Mouse (Mus musculus) liver, adult 2 months (tissue): ENCODE data around the gene Atp8a2. TPM values are rescaled to one million over a fixed set of nuclear protein-coding genes. Genes with fewer than 3 reads are reported as not detected.

Source experiments
- DNase-seq: peaks from one replicate; pipeline ENCODE4 v3.0.0-alpha.2; 2011; ENCODE audit warnings: low read depth, low spot score; ENCODE audit errors: extremely low read depth
- H3K27ac ChIP-seq: fragments of 200-500 bp; replicated peaks from 2 replicates; pipeline ENCODE4 v1.5.1; 2012; ENCODE audit warnings: low read depth, mild to moderate bottlenecking, control low read depth, inconsistent platforms, low read length; ENCODE audit not compliant: insufficient read depth
- H3K27me3 ChIP-seq: fragments of 200-500 bp; 2 replicates; pipeline ENCODE4 v1.6.1; 2012; ENCODE audit warnings: mild to moderate bottlenecking, moderate library complexity, low read length, inconsistent platforms; ENCODE audit not compliant: control insufficient read depth, insufficient read depth
- H3K36me3 ChIP-seq: fragments of 200-500 bp; 2 replicates; pipeline ENCODE4 v1.6.1; 2012; ENCODE audit warnings: low read length, inconsistent platforms; ENCODE audit not compliant: control insufficient read depth, insufficient read depth
- H3K4me1 ChIP-seq: fragments of 200-500 bp; 2 replicates; pipeline ENCODE4 v1.6.1; 2011; ENCODE audit warnings: low read length; ENCODE audit not compliant: control insufficient read depth, insufficient read depth
- H3K4me3 ChIP-seq: fragments of 200-500 bp; 2 replicates; pipeline ENCODE4 v1.5.1; 2011; ENCODE audit warnings: low read depth, mild to moderate bottlenecking, control low read depth, low read length, moderate library complexity; ENCODE audit not compliant: insufficient read depth
- H3K79me2 ChIP-seq: fragments of 200-500 bp; 2 replicates; pipeline ENCODE4 v1.6.1; 2012; ENCODE audit warnings: inconsistent platforms, mild to moderate bottlenecking, low read length, moderate library complexity; ENCODE audit not compliant: control insufficient read depth, insufficient read depth
- H3K9ac ChIP-seq: fragments of 200-500 bp; 2 replicates; pipeline ENCODE4 v1.6.1; 2012; ENCODE audit warnings: low read depth, mild to moderate bottlenecking, control low read depth, inconsistent platforms, low read length
- CTCF ChIP-seq: fragments of 200-500 bp; IDR thresholded peaks from 2 replicates; pipeline ENCODE4 v1.5.1; 2011; ENCODE audit warnings: low read depth, low read length, control low read depth
- POLR2A ChIP-seq: fragments of 200-500 bp; IDR thresholded peaks from 2 replicates; pipeline ENCODE4 v1.6.1; 2011; ENCODE audit warnings: low read length, control low read depth; ENCODE audit not compliant: insufficient read depth; ENCODE audit errors: extremely low read depth
- WGBS: fragments of 180-500 bp; shearing (Covaris S2); methylation state at CpG from one replicate; pipeline ENCODE4 v1.1.7; 2018; 5-methylcytosine and 5-hydroxymethylcytosine counted together
- polyA plus RNA-seq: library from polyadenylated mRNA; depleted of rRNA; stranded (reverse); fragments of >200 nt; gene quantifications from 2 replicates; pipeline ENCODE4 v1.2.3, GENCODE M21; 2012
- total RNA-seq: library from RNA; depleted of rRNA; stranded (reverse); fragments of >200 nt; gene quantifications from 2 replicates; pipeline ENCODE4 v1.2.3, GENCODE M21; 2014

The Atp8a2 gene
- total and polyA plus RNA-seq, 2 experiments = 0.02 to 0.18 TPM

GRCm38 (mm10) chr14:59627823-59628222 lies 569.2 kb downstream of the Atp8a2 start:
- Histone ChIP-seq H3K27me3 (peaks cover 11% of the 10 kb centered on the region), H3K4me3 (no peak overlapping the region), H3K36me3 (no peaks in the 10 kb centered on the region), H3K9ac (no peak overlapping the region), H3K27ac (no peak overlapping the region), H3K4me1 (no peaks in the 10 kb centered on the region), H3K79me2 (no peaks in the 10 kb centered on the region)
- DNase-seq = no peak
- WGBS = 70% methylated on average over 7 of the region's 7 CpGs
- TF ChIP-seq CTCF (no peak), POLR2A (no peak)

GRCm38 (mm10) chr14:59627142-59627680 lies 569.8 kb downstream of the Atp8a2 start:
- H3K36me3 ChIP-seq = no peaks in the 10 kb centered on the region
- H3K79me2 ChIP-seq = no peaks in the 10 kb centered on the region
- no peak for TF ChIP-seq POLR2A
- no peak for TF ChIP-seq CTCF
- no peaks in the 10 kb centered on the region for H3K4me1 ChIP-seq
- H3K4me3 ChIP-seq = no peak overlapping the region
- H3K27ac ChIP-seq = no peak overlapping the region
- DNase-seq = no peak
- 71% methylated on average over 9 of the region's 9 CpGs for WGBS
- no peak overlapping the region for H3K9ac ChIP-seq
- H3K27me3 ChIP-seq = peaks cover 11% of the 10 kb centered on the region

GRCm38 (mm10) chr14:59626711-59627110 lies 570.3 kb downstream of the Atp8a2 start:
- no peak for DNase-seq
- 53% methylated on average over 8 of the region's 8 CpGs for WGBS

DNA sequence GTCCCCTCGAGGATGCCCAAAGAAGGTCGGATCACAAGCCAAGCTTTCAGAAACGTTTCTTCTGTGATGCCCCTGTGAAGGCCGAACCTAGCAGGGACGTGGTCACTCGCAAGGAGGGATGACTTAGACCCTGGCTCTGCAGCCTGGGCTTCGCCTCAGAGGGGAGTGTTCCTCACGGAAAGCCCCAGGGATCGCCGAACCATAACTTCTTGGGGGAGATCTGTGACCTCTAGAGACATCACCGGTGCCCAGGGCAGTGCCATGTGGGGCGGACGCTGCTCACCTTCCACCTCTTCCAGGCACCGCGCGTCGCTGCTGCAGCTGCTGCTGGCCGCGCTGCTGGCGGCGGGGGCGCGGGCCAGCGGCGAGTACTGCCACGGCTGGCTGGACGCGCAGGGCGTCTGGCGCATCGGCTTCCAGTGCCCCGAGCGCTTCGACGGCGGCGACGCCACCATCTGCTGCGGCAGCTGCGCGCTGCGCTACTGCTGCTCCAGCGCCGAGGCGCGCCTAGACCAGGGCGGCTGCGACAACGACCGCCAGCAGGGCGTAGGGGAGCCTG lies 571.1 kb downstream of the Atp8a2 start:
- WGBS = under 1% methylated on average over 51 of the region's 51 CpGs
- H3K9ac ChIP-seq = peak overlapping the region; percentile 21; the same call in 1 of the 2 replicates
- no peak for DNase-seq

More at GRCm38 (mm10) chr14:59626711-59627110, 570.3 kb downstream of the Atp8a2 start:
- no peak overlapping the region for H3K27ac ChIP-seq
- peak overlapping the region; percentile 17; the same call in 1 of the 2 replicates for H3K4me3 ChIP-seq
- no peaks in the 10 kb centered on the region for H3K79me2 ChIP-seq
- no peak overlapping the region for H3K9ac ChIP-seq
- no peaks in the 10 kb centered on the region for H3K36me3 ChIP-seq
- H3K27me3 ChIP-seq = peaks cover 11% of the 10 kb centered on the region
- no peaks in the 10 kb centered on the region for H3K4me1 ChIP-seq
- TF ChIP-seq POLR2A = no peak
- no peak for TF ChIP-seq CTCF

GRCm38 (mm10) chr14:59625158-59625805 lies 571.7 kb downstream of the Atp8a2 start, which contains the start of gene Shisa2:
Shisa2 (plus strand) TSS chr14:59625308.
- no peak for DNase-seq
- H3K4me3 ChIP-seq = peak within 1 kb of the TSS; percentile 47
- H3K79me2 ChIP-seq = no peaks in the 10 kb centered on the region
- no peaks in the 10 kb centered on the region for H3K4me1 ChIP-seq
- peak; percentile 6; the same call in 1 of the 2 replicates for TF ChIP-seq CTCF
- no peak for TF ChIP-seq POLR2A
- under 1% methylated on average over 61 of the region's 65 CpGs for WGBS
- H3K9ac ChIP-seq = peak within 1 kb of the TSS; percentile 21; the same call in 1 of the 2 replicates
- H3K27ac ChIP-seq = no peak within 1 kb of the TSS
- H3K36me3 ChIP-seq = no peaks in the 10 kb centered on the region
- H3K27me3 ChIP-seq = peaks cover 11% of the 10 kb centered on the region

More for the DNA sequence above, 571.1 kb downstream of the Atp8a2 start:
- peaks cover 11% of the 10 kb centered on the region for H3K27me3 ChIP-seq
- no peaks in the 10 kb centered on the region for H3K4me1 ChIP-seq
- no peak for TF ChIP-seq CTCF
- no peak for TF ChIP-seq POLR2A
- no peaks in the 10 kb centered on the region for H3K79me2 ChIP-seq
- H3K36me3 ChIP-seq = no peaks in the 10 kb centered on the region
- H3K4me3 ChIP-seq = peak overlapping the region; percentile 47
- no peak overlapping the region for H3K27ac ChIP-seq
